Mouse (Mus musculus): ENCODE results near the gene Gm3854.
"Not testable (repeated sequence)": the region's sequence is repeated elsewhere in the genome, so short reads cannot be mapped to it uniquely, and the experiment has no call there.

Gm3854 gene

DNA sequence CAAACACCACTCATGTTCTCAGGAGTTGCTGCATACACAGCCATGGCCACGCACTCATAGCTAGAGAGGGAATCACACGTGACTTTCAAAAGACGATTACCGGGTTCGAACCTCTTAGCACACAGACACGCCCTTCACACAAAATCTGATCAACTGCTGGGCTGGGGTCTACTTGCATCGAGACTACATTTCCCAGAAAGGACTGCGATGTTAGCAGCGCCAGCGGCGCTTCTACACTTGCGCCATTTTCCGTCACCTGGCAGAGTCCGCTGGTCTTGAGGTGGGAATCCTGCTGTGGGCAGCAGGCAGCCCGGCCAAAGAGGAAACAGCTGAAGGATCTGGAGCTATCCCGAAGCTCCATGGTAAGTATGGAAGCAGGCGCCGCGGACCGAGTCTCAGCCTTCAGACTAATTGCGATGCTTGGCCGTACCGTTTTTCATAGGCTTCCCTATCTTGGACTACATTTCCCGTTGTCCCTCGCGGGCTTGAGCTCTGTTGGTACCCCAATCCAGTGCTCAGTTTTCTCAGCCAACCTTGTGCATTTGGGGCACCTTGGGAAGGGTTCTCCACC lies at the start of gene Gm3854:
Gene Gm3854, plus strand, starts transcription at position 259 of the 571 bp plus-strand sequence.
- DNase-seq, result peak; percentile 50

DNA sequence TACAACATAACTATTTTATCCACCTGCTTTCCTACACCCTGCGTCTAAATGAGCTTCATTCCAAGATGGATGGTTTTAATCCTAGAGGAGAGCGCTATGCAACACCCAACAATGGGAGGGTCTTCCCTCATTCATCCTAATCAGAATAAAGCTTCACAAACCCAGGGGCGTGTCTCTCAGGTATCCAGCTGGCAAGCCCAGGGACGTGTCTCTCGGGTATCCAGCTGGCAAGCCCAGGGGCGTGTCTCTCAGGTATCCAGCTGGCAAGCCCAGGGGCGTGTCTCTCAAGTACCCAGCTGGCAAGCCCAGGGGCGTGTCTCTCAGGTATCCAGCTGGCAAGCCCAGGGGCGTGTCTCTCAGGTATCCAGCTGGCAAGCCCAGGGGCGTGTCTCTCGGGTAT lies 42.8 kb upstream of the Gm3854 start:
- DNase-seq, result not testable (repeated sequence)

DNA sequence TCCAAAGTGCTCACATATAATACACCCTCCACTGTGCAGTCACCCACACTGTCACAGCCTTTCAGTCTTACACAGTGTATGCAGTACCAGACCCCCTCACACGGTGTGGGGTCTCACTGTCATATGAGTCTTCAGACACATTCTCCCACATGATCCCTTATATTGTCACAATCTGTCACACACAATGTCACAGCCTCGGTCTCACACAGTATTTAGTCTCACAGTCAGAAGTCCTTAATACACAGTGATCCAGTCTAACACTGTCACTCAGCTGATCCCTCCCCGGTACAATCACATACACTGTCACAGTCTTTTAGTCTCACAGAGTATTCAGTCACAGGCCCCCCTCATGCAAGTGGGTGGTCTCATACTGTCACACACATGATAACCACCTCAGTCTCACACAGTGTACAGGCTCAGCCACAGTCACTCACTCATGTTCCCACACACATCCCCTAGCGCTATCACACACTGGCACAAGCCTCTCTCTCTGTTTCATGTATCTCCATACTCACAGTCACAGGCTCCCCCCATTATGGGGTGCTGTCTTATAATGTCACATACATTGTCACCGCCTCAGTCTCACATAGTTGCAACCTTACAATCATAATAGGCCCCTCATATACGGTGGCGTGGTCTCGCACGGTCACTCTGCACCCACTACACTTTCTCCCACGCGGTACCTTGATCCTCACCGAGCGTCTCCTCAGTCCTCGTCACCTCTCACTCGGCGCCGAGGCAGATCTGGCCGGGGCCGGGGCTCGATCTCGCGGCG lies 12.9 kb upstream of the Gm3854 start:
- no peak for DNase-seq

DNA sequence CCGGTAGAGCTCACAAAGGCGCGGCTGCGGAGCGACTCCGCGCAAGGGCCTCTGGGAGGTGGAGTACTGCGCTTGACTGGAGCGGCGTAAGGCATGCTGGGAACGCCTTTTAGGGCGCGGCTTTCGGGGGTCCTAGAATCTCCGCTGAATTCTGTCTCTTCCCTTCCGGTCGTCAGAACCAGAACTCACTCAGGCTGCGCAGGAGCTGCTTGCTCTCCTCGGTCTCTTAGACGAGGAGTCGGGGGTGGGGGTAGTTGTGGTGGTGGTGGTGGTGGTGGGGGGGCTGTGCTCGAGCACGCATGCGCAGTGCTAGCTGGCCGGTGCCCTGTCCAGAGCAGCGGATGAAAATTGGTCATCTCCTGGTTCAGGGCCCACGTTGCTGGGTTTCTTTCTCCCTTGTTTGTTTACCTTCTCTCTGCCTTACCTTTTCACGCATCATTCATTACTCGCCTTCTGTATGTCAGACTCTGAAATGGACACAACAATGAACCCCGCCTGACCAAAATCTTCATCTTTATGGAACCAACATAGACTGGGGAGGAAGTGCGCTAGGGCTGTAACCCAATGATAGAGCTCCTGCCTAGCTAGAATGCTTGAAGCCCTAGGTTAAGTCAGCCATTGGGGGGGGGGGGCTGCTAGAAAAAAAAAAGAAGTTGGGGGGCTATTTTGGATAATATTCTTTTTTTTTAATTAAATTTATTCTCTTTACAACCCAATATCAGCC lies 12.2 kb upstream of the Gm3854 start, which contains the start of gene Zfp583:
Gene Zfp583, minus strand, starts transcription at position 53 of the 724 bp plus-strand sequence.
- peak; percentile 86 for DNase-seq

DNA sequence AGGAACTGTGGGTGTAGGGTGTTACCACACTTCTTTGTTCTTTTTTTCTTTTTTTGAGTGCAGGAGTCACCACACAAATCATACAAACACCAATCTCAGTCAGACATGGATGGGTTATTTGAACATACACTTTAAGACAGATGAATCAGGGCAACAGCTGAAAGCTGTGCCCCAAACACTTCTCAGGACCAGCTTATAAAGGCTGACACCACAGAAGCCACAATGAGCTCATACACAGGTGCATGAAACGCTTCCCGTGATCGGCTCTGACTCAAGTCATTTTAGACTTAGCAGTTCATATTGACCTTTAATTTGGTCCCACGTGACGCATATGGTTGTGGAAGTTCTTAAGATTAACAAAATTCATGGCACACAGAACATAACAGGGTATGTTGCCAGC lies 3.7 kb upstream of the Gm3854 start:
- no peak for DNase-seq

DNA sequence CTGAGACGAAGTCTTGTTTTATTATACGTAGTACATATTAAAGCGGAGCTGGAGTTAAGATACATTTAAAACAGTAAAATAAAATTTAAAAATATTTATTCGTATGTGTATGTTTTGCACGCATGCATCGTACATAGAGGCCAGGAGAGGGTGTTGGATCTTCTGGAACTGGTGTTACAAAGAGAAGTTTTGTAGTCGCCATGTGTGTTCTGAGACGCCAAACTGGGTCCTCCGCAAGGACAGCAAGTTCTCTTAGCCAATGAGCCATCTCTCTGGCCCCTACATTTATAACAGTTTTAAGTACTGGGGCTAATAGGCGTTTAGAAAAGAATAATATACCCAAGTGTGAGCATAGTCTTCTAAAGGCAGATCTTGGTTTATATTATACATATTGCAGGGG lies 565 bp downstream of the Gm3854 start:
- no peak for DNase-seq

DNA sequence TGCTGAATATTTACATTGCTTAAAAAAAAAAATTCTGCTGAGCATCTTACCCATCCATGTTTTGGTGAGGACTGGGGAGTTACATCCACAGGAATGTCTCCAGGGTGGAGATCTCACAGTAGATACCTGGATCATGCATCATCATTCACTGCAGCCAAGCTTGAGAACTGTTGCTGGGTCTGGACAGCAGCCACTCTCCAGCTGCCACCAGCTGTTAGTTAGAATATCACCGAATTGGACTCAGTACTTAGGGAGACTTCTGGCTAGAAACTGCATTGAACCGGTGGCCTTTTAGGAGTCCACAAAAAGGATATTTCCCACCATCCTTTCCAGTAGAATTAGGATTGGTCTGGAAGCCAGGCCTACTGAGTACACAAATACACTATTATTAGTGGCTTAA lies 14.6 kb downstream of the Gm3854 start:
- no peak for DNase-seq

DNA sequence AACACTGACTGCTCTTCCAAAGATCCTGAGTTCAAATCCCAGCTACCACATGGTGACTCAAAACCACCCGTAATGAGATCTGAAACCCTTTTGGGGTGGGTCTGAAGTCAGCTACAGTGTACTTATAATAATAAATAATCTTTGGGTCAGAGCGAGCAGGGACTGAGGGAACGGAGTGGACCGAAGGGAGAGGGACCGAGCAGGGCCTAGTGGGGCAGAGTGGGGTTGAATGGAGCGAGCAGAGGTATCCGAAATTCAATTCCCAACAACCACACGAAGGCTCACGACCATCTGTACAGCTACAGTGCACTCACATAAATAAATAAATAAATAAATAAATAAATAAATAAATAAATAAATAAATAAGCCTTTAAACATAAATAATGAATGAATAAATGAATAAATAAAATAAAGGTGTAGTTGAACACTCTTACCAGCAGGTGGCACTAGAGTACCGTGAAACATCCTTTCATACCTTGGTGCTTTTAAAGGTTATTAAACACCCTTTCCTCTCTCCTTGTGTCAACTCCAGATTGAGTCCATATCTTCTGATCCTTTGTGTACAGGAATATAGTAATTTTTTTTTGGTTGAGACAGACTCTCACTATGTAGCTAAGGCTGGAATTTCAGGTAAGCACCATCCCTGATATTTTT lies 15.5 kb downstream of the Gm3854 start:
- peak; percentile 20 for DNase-seq

DNA sequence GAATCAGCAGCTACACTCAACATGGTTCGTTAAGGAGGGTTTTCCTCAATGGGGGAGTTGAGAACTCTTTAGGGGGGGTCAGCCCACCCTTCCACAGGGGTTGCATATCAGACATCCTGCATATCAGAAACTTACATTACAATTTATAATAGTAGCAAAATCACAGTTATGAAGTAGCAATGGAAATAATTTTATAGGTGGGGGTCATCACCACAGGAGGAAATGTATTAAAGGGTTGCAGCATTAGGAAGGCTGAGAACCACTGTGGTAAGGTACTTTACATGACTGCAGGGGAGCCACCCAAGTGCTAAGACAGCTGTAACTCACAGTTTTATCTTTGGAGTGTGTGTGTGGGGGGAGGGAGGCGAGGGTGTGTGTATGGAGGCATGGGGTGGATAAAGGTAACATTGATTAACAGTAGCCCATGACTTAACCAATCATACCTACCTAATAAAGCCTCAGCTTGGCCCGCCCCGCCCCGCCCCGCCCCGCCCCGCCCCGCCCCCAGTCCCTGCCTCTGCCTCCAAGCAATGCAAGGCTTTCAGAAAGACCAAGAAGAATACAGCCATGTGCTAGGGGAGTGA lies 17.0 kb downstream of the Gm3854 start:
- DNase-seq, result no peak

DNA sequence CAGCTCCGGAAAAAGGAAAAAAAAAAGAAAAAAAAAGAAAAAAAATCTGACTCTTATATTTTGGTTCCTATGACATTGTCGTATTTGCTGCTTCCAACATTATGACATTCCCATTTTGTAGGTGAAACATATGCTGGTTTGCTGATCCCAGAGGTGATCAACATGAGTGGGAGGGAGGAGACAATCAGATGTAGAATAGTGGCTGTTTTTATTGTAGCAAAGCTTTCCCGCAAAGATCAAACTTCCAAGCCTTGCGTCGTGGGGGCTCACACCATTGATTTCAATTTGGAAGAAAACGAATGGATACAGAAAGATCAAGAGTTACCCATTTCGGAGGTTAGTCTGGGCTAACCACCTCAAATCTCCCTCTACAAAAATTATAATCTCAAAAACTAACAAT lies 18.2 kb downstream of the Gm3854 start:
- DNase-seq, result no peak

DNA sequence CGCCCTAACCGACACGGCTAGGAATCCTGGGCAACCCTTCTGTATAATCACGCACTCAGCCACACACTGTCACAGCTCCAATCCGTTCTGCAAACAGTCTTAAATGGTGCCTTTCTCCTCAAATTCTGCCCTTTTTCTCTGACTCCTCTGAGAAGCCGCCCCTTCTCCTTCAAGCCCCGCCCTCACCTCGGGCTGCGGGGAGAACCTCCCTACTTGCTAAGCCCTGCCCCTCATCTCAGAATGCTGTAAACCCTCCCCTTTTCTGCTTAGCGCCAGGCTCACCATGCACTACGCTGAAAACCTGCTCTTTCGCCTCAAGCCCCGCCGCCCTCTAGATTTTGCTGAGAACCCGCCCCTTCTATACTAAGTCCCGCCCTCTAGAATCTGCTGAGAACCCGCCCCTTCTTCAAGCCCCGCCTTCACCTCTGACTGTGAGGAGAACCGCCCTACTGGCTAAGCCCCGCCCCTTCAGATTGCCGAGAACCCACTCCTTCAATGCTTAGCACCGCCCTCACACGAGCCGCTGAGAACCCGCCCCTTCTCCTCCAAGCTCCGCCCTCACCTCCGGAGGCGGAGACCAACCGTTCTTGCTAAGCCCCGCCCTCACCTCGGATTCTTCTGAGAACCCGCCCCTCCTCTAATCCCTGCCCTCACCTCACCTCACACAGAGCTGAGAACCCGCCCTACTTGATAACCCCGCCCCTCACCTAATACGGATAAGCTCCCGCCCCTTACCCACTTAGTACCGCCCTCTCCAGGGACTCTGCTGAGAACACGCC lies 18.9 kb downstream of the Gm3854 start:
- peak; percentile 91 for DNase-seq

DNA sequence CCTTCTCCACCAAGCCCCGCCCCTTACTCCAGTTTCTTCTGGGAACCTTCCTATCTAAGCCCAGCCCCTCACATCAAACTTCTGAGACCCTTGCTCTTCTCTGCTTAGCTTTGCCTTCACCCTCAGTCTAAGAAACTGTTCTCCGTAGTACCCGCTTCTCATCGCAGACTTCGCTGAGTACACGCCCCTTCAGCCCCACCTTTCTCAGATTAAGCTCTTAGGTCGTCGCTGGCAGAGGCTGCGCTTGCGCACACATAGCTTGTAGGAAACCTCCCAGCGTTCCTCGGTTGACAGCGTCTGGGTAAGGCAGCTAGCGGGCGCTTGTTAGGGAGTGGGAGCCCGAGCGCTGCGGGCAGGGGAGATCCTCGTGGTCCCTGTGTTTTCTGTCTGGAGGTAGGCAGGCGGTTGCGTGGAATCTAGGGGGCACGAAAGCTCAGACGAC lies 19.5 kb downstream of the Gm3854 start, which contains the start of gene Zfp78:
Gene Zfp78, plus strand, starts transcription at position 234 of the 442 bp plus-strand sequence.
- peak; percentile 82 for DNase-seq

DNA sequence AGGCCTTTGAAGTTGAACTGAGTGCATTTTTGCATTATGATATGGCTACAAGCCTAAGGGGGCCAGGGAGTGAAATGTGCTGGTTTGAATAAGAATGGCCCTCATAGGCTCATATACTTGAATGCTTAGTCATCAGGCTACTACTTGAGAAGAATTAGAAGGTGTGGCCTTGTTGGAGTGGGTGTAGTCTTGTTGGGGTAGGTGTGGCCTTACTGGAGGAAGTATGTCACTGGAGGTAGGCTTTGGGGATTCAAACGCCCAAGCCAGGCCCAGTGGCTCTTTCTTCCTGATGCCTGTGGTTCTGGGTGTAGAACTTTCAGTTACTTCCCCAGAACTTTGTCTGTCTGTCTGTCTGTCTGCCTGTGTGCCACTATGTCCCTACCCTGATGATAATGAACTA lies 21.2 kb downstream of the Gm3854 start:
- DNase-seq, result no peak

DNA sequence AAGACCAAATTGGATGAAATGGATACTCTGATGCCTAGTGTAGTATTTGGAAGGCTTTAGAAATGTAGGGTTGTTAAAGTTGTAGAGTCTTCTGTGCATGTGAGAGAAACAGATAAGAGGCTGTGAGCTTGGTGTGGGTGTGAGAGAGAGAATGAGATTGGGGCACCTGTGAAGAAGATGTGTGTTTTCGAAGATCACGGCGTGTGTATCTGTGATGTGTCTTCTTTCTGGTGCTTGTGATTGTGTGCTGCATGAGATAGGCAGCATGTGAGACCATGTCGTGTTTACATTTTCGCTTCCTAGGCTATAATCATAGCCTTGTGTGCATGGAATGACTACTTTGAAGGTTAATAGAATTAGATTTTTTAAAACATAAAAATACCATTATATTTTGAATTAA lies 23.6 kb downstream of the Gm3854 start:
- DNase-seq, result no peak

DNA sequence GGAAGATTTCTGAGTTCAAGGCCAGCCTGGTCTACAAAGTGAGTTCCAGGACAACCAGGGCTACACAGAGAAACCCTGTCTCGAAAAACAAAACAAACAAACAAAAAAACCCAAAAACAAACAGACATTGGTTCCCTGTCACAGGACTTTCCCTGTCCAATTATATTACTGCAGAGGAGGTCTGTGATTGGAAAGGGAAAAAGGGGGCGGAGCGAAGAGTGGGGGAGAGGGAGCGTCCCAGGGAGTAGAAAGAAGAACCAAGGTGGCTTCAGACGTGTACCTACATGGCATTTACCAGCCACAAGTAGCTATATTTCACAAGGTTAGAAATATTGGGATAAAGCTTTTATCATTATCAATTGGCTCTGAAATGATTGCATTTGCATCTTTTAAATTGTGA lies 24.6 kb downstream of the Gm3854 start:
- not testable (repeated sequence) for DNase-seq

DNA sequence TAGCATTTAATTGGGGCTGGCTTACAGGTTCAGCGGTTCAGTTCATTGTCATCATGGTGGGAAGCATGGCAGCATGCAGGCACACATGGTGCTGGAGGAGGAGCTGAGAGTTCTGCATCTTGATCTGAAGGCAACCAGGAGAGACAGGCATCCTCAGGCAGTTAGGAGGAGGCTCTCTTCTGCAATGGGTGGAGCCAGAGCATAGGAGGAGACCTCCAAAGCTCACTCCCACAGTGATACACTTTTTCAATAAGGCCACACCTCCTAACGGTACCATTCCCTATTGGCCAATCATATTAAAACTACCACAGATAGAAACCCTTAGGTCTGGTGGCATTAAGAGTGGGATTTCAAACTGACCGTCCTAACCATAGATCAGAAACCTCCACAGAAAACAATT lies 25.9 kb downstream of the Gm3854 start:
- DNase-seq, result no peak

DNA sequence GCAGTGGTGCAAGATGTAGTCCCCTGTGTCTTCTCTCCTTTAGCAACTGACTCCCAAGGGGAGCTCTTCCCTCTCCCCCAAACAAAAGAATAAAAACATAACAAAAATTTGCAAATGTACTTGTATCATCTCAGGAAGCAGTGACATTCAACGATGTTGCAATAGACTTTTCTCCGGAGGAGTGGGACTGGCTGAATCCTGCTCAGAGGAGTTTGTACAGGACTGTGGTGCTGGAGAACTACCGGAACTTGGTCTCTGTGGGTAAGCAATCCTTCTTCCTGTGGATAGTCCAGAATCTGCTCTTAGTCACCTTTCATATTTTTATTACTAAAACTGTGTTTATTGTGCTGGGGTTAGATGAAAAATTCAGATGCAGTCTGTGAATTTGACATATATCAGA lies 29.4 kb downstream of the Gm3854 start:
- no peak for DNase-seq

DNA sequence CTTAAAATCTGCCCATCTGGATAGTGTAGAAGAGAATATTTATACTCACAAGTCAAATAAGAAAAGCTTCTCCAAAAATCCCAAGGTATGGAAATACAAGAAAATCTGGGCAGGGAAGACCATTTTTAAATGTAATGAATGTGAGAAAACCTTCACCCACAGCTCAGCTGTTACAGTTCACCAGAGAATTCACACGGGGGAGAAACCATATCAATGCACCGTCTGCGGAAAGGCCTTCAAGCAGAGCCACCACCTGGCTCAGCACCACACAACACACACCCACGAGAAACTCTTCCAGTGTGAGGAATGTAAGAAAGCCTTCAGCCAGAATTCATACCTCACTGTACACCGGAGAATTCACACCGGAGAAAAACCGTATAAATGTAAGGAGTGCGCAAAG lies 34.9 kb downstream of the Gm3854 start:
- DNase-seq, result no peak

DNA sequence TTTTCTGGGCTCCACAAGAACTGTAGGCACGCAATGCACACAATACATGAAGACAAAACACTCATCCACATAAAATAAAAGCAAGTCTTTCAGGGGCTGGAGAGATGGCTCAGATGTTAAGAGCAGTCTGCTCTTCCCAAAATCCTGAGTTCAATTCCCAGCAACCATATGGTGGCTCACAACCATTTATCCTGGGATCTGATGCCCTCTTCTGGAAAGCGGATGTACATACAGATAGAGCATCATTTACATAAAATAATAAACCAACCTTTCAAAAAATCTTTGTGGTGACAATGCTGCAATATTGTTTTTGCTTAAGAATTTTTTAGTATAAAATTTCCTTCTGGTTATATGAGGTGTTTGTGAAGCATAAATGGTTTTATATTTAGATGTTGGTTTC lies 37.9 kb downstream of the Gm3854 start:
- no peak for DNase-seq

DNA sequence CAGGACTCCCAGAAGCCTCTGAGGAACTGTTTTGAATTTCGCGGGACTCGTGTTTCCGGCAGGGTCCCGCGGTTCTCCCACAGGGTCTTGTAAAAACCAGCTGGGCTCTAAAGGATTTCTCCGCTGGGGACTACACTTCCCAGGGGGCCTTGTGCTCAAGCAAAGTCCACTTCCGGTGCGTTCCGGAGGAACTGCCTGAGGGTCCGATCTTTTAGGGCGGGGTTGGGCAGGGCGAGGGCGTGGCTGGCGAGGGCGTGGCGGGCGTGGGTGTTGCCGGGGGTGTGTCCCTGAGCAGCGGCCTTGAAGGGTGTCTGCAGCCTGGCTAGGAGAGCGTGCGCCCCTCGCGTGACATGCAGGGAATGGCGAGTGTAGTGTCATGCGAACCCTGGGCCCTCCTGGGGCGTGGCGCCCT lies 39.5 kb downstream of the Gm3854 start, which contains the start of gene Zfp28:
Gene Zfp28, plus strand, starts transcription at position 252 of the 412 bp plus-strand sequence.
- peak; percentile 95 for DNase-seq

DNA sequence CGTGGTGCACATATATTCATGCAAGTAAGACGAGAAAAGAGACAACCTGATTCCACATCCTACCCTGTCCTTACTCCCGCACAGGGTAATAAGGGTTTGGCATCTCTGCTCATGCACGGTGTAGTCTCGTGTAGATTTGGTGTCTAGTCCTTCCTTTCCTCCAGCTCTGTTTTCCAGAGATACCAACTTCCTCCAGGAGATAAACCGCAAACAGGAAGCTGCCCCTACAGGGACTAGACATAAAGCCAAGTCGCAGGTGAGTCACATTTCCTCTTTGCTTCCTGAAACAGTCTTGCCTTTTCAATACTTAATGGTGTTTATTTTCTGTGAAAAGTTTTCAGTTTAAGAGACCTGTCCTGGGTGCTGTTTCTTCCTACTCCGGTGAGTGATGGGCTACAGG lies 40.5 kb downstream of the Gm3854 start:
- DNase-seq, result no peak

DNA sequence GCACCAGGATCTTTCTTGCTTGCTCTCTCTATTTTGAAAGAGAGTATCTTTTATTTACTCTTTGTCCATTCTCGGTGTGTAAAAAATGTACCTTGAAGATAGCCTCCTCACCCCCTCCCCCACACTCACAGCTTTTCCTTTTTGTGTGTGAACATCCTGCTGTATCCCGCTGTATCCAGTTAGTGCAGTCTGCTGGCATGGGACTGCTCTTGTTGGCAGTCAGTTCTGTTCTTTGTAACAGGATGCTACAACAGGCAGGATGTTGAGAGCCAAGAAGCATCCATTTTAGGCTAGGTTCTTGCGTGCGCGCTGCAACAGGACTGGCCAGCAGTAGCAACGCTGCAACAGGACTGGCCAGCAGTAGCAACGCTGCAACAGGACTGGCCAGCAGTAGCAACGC lies 43.4 kb downstream of the Gm3854 start:
- no peak for DNase-seq

Data from thymus, postnatal 14 days (tissue).